Mouse (Mus musculus): ENCODE measurements around the gene Plekhg2. TPM values are rescaled to one million over a fixed set of nuclear protein-coding genes. Genes with fewer than 3 reads are reported as not detected.

Gene Plekhg2
- polyA plus RNA-seq, 1 experiment from 2014 or later = 70.7 TPM

- Histone ChIP-seq H3K36me3 (ENCODE audit: control insufficient read depth, insufficient read depth, low read length) (peaks cover 61% of the 10 kb centered on the region), H3K9me3 (ENCODE audit: control insufficient read depth, low read depth, low read length) (no peaks in the 10 kb centered on the region), H3K4me1 (ENCODE audit: control insufficient read depth, insufficient read depth, low read length) (peaks cover 14% of the 10 kb centered on the region), H3K9ac (replicated peaks; ENCODE audit: low read depth, low read length) (no peak overlapping the region), H3K4me3 (ENCODE audit: low read depth, low read length) (no peak overlapping the region), H3K27me3 (ENCODE audit: control insufficient read depth, insufficient read depth, low read length) (no peaks in the 10 kb centered on the region), H3K4me2 (replicated peaks; ENCODE audit: low read depth, low read length) (no peak overlapping the region), H3K27ac (ENCODE audit: low read length) (no peak overlapping the region)
- 89% methylated on average over 16 of the region's 16 CpGs for WGBS
- no peak for ATAC-seq (ENCODE audit: insufficient number of reproducible peaks, insufficient read depth, low FRiP score, low read depth)
These were observed 4.6 kb downstream of the Plekhg2 start for GRCm38 (mm10) chr7:28367663-28368275.

GRCm38 (mm10) chr7:28362441-28363060 lies 9.8 kb downstream of the Plekhg2 start:
- peaks cover 16% of the 10 kb centered on the region for H3K4me1 ChIP-seq (ENCODE audit: control insufficient read depth, insufficient read depth, low read length)

GRCm38 (mm10) chr7:28361647-28362341 lies 10.6 kb downstream of the Plekhg2 start:
- peaks cover 69% of the 10 kb centered on the region for H3K36me3 ChIP-seq (ENCODE audit: control insufficient read depth, insufficient read depth, low read length)
- no peak overlapping the region for H3K27ac ChIP-seq (ENCODE audit: low read length)
- no peaks in the 10 kb centered on the region for H3K27me3 ChIP-seq (ENCODE audit: control insufficient read depth, insufficient read depth, low read length)
- no peak overlapping the region for H3K9ac ChIP-seq (replicated peaks; ENCODE audit: low read depth, low read length)
- no peak overlapping the region for H3K4me2 ChIP-seq (replicated peaks; ENCODE audit: low read depth, low read length)
- H3K4me3 ChIP-seq (ENCODE audit: low read depth, low read length) = no peak overlapping the region
- ATAC-seq (ENCODE audit: insufficient number of reproducible peaks, insufficient read depth, low FRiP score, low read depth) = no peak
- H3K9me3 ChIP-seq (ENCODE audit: control insufficient read depth, low read depth, low read length) = no peaks in the 10 kb centered on the region
- 96% methylated on average over 19 of the region's 20 CpGs for WGBS
- peaks cover 23% of the 10 kb centered on the region for H3K4me1 ChIP-seq (ENCODE audit: control insufficient read depth, insufficient read depth, low read length)

More at GRCm38 (mm10) chr7:28362441-28363060, 9.8 kb downstream of the Plekhg2 start:
- Histone ChIP-seq H3K27ac (ENCODE audit: low read length) (no peak overlapping the region), H3K4me3 (ENCODE audit: low read depth, low read length) (no peak overlapping the region), H3K9me3 (ENCODE audit: control insufficient read depth, low read depth, low read length) (no peaks in the 10 kb centered on the region), H3K36me3 (ENCODE audit: control insufficient read depth, insufficient read depth, low read length) (peaks cover 77% of the 10 kb centered on the region), H3K9ac (replicated peaks; ENCODE audit: low read depth, low read length) (no peak overlapping the region), H3K4me2 (replicated peaks; ENCODE audit: low read depth, low read length) (no peak overlapping the region), H3K27me3 (ENCODE audit: control insufficient read depth, insufficient read depth, low read length) (no peaks in the 10 kb centered on the region)
- WGBS = 86% methylated on average over 16 of the region's 16 CpGs
- no peak for ATAC-seq (ENCODE audit: insufficient number of reproducible peaks, insufficient read depth, low FRiP score, low read depth)

- no peaks in the 10 kb centered on the region for H3K27me3 ChIP-seq (ENCODE audit: control insufficient read depth, insufficient read depth, low read length)
- H3K4me2 ChIP-seq (replicated peaks; ENCODE audit: low read depth, low read length) = no peak overlapping the region
- WGBS = 85% methylated on average over 6 of the region's 6 CpGs
- H3K9me3 ChIP-seq (ENCODE audit: control insufficient read depth, low read depth, low read length) = no peaks in the 10 kb centered on the region
- ATAC-seq (ENCODE audit: insufficient number of reproducible peaks, insufficient read depth, low FRiP score, low read depth) = no peak
- H3K9ac ChIP-seq (replicated peaks; ENCODE audit: low read depth, low read length) = no peak overlapping the region
- no peak overlapping the region for H3K27ac ChIP-seq (ENCODE audit: low read length)
- H3K4me3 ChIP-seq (ENCODE audit: low read depth, low read length) = no peak overlapping the region
- H3K36me3 ChIP-seq (ENCODE audit: control insufficient read depth, insufficient read depth, low read length) = peaks cover 54% of the 10 kb centered on the region
- peaks cover 27% of the 10 kb centered on the region for H3K4me1 ChIP-seq (ENCODE audit: control insufficient read depth, insufficient read depth, low read length)
These were observed 12.1 kb downstream of the Plekhg2 start for GRCm38 (mm10) chr7:28360291-28360690.

GRCm38 (mm10) chr7:28359854-28360253 lies 12.5 kb downstream of the Plekhg2 start:
- Histone ChIP-seq H3K27ac (ENCODE audit: low read length) (no peak overlapping the region), H3K9ac (replicated peaks; ENCODE audit: low read depth, low read length) (no peak overlapping the region), H3K9me3 (ENCODE audit: control insufficient read depth, low read depth, low read length) (no peaks in the 10 kb centered on the region), H3K36me3 (ENCODE audit: control insufficient read depth, insufficient read depth, low read length) (peaks cover 50% of the 10 kb centered on the region), H3K27me3 (ENCODE audit: control insufficient read depth, insufficient read depth, low read length) (no peaks in the 10 kb centered on the region), H3K4me3 (ENCODE audit: low read depth, low read length) (no peak overlapping the region), H3K4me2 (replicated peaks; ENCODE audit: low read depth, low read length) (no peak overlapping the region), H3K4me1 (ENCODE audit: control insufficient read depth, insufficient read depth, low read length) (peaks cover 27% of the 10 kb centered on the region)
- 84% methylated on average over 10 of the region's 10 CpGs for WGBS
- ATAC-seq (ENCODE audit: insufficient number of reproducible peaks, insufficient read depth, low FRiP score, low read depth) = no peak

DNA sequence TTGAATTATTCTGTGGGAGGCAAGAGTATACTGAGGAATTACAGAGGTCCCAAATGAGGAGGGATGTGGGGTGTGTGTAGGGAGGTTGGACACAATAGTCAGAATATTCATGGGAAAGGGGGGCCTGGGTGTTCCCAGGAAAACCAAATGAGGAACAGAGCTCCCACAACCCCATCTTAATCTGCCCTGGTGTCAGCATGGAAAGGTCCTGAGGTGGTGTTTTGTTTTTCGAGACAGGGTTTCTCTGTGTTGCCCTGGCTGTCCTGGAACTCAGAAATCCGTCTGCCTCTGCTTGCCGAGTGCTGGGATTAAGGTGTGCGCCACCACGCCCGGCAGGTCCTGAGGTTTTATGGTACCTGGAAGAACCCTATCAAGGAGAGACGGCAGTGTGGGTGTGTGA lies 14.0 kb downstream of the Plekhg2 start:
- no peak overlapping the region for H3K9ac ChIP-seq (replicated peaks; ENCODE audit: low read depth, low read length)
- ATAC-seq (ENCODE audit: insufficient number of reproducible peaks, insufficient read depth, low FRiP score, low read depth) = no peak
- peaks cover 27% of the 10 kb centered on the region for H3K4me1 ChIP-seq (ENCODE audit: control insufficient read depth, insufficient read depth, low read length)
- H3K4me3 ChIP-seq (ENCODE audit: low read depth, low read length) = no peak overlapping the region
- H3K9me3 ChIP-seq (ENCODE audit: control insufficient read depth, low read depth, low read length) = no peaks in the 10 kb centered on the region
- WGBS = 56% methylated on average over 7 of the region's 7 CpGs
- H3K4me2 ChIP-seq (replicated peaks; ENCODE audit: low read depth, low read length) = no peak overlapping the region
- H3K36me3 ChIP-seq (ENCODE audit: control insufficient read depth, insufficient read depth, low read length) = peaks cover 49% of the 10 kb centered on the region
- peak overlapping the region; percentile 45; the same call in 1 of the 2 replicates for H3K27ac ChIP-seq (ENCODE audit: low read length)
- no peaks in the 10 kb centered on the region for H3K27me3 ChIP-seq (ENCODE audit: control insufficient read depth, insufficient read depth, low read length)

- Histone ChIP-seq H3K27ac (ENCODE audit: low read length) (peak overlapping the region; percentile 45; the same call in 1 of the 2 replicates), H3K27me3 (ENCODE audit: control insufficient read depth, insufficient read depth, low read length) (no peaks in the 10 kb centered on the region), H3K36me3 (ENCODE audit: control insufficient read depth, insufficient read depth, low read length) (peaks cover 53% of the 10 kb centered on the region), H3K4me2 (replicated peaks; ENCODE audit: low read depth, low read length) (no peak overlapping the region), H3K4me3 (ENCODE audit: low read depth, low read length) (no peak overlapping the region), H3K9me3 (ENCODE audit: control insufficient read depth, low read depth, low read length) (no peaks in the 10 kb centered on the region), H3K9ac (replicated peaks; ENCODE audit: low read depth, low read length) (no peak overlapping the region), H3K4me1 (ENCODE audit: control insufficient read depth, insufficient read depth, low read length) (peaks cover 27% of the 10 kb centered on the region)
- WGBS = 1% methylated on average over 5 of the region's 5 CpGs
- ATAC-seq (ENCODE audit: insufficient number of reproducible peaks, insufficient read depth, low FRiP score, low read depth) = no peak
These were observed 14.4 kb downstream of the Plekhg2 start for GRCm38 (mm10) chr7:28357984-28358383.

GRCm38 (mm10) chr7:28356981-28357380 lies 15.4 kb downstream of the Plekhg2 start:
- 5% methylated on average over 5 of the region's 5 CpGs for WGBS
- H3K4me1 ChIP-seq (ENCODE audit: control insufficient read depth, insufficient read depth, low read length) = peaks cover 27% of the 10 kb centered on the region
- H3K4me3 ChIP-seq (ENCODE audit: low read depth, low read length) = no peak overlapping the region
- no peaks in the 10 kb centered on the region for H3K27me3 ChIP-seq (ENCODE audit: control insufficient read depth, insufficient read depth, low read length)
- no peaks in the 10 kb centered on the region for H3K9me3 ChIP-seq (ENCODE audit: control insufficient read depth, low read depth, low read length)
- peak; percentile 48; the same call in 1 of the 2 replicates for ATAC-seq (ENCODE audit: insufficient number of reproducible peaks, insufficient read depth, low FRiP score, low read depth)
- H3K27ac ChIP-seq (ENCODE audit: low read length) = peak overlapping the region; percentile 45; the same call in 1 of the 2 replicates
- no peak overlapping the region for H3K9ac ChIP-seq (replicated peaks; ENCODE audit: low read depth, low read length)
- H3K4me2 ChIP-seq (replicated peaks; ENCODE audit: low read depth, low read length) = no peak overlapping the region
- H3K36me3 ChIP-seq (ENCODE audit: control insufficient read depth, insufficient read depth, low read length) = peaks cover 50% of the 10 kb centered on the region
